Mouse (Mus musculus): ENCODE data around the gene Efna3.

The Efna3 gene

GRCm38 (mm10) chr3:89337721-89338578 is 15.2 kb upstream of the Efna3 start, which contains the start of gene Efna4:
Gene Efna4 (minus strand): TSS chr3:89338028.
- peak in 1 of 2 experiments; percentile 23 for DNase-seq (ENCODE audit: low spot score in 2 of 2)

DNA sequence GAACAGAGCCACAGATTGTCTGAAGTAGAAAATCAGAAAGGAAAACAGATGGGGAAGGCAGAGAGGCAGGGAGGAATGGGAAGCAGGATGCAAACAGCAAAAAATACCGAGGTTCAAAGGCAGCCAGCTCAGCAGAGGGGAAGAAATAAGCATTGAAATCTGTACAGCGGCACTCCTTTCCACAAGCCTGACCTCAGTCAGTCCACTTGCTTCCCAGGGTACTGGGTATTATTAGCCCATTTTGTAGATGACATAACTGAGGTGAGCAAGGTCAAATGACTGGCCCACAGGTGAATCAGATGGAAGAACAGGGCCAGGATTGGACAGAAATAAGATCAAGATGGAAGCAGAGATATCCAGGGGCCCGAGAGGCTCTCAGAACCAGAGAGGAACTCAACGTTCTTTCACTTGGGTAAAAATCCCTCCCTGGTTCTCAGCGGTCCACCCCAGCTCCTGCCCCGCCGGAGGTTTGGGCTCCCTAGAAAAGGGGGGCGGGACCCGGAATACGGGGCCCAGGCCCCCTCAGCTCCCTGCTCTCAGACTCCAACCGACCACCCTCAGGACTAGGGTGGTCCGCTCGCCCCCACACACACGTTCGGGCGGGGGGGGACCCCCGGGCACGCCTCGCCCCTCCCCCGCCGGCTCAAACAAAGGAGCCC is 14.4 kb upstream of the Efna3 start:
- no peak for DNase-seq (ENCODE audit: low spot score in 2 of 2)

DNA sequence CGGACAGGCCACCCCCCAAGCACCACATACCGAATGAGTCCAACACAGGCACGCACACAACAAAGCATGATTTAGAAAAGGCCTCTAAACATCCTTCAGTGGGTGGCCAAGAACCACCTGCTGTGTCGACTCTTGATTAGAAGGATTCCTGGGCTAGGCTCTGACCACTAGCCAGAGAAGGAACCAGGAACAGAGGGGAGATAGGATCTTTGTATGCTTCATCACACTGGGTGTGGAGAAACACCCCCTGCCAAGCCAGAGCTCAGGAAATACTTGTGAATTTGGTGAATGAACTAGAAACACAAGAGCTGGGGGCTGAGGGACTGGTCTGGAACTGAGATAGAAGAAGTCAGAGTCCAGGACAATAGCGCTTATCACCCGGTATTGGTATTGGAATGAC is 13.8 kb upstream of the Efna3 start:
- no peak for DNase-seq (ENCODE audit: low spot score in 2 of 2)

DNA sequence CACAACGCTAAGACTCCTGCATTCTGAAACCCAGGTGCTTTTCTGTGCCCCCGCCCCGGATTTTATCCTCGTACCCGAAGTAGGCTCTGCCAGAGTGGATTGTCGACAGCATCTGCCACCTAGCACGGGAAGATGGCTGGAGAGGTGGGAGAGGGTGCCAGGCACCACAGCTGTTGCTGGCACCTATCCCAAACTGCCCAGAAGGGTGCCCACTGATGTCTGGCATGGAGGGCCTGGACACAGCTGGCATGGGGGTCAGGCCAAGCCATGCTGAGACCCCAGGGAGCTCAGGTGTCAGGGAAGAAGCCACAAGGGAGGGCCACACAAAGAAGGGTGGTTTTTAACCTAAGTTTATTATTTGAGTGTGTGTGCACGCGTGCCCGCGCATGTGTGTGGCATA is 10.3 kb upstream of the Efna3 start:
- DNase-seq (ENCODE audit: low spot score in 2 of 2), result no peak

DNA sequence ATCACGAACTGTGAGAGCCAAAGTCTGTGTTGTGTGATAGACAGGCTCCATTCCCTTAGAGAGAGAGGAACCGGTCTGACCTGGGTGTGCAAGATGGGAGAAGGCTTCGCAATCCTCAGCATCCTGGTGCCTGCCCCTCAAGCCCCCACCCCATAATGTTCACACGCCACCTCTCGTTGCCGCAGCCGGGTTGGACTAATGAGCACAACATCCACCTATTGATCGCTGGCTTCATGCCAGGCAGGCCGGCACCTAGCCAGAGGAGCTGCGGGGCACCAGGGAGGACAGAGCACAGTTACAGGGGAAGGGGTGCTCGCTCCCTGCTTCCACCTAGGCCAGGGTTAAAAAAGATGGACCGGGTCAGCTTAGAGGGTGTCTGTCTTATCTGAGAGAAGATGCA is 9.7 kb upstream of the Efna3 start:
- no peak for DNase-seq (ENCODE audit: low spot score in 2 of 2)

- DNase-seq (ENCODE audit: low spot score in 2 of 2), result no peak
These were observed 9.2 kb upstream of the Efna3 start for GRCm38 (mm10) chr3:89332013-89332412.

DNA sequence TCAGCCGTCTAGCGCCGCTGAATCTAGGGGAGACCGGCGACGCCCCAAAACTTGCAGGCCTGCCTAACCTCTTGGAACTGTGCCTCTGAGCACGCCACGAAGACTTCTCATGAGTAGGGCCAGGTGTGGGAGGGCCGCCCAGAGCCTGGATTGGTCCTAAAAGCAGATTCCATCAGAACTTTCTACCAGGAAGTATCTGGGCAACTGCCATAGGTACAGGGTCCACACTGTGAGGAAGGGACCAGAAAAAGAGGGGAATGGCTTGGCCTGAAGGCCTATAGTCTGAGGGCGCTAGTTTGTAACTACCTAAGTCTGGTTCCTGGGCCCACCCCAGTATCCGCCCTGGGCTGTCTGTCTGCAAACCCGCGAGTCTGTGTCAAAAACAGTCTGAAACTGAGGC is 8.8 kb upstream of the Efna3 start:
- no peak for DNase-seq (ENCODE audit: low spot score in 2 of 2)

DNA sequence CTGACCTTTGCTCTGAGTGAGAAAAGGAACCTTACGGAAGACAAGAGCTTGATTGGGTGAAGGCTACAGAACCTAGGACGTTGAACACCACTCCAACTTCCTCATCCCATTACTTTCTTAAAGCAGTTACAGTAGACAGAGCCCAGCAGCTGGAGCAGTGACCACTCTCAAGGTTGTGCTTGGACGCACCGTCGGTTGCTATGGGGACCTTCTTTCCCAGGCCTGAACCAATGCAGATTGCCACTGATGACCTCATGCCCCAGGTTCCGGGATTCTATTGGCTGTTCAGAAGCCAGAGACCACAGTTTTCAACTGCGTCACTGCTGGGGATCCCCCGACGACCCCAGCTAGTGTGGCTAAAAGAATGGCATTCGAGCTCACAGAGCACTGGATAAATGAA is 8.2 kb upstream of the Efna3 start:
- no peak for DNase-seq (ENCODE audit: low spot score in 2 of 2)

GRCm38 (mm10) chr3:89330346-89330745 is 7.6 kb upstream of the Efna3 start:
- DNase-seq (ENCODE audit: low spot score in 2 of 2), result no peak

DNA sequence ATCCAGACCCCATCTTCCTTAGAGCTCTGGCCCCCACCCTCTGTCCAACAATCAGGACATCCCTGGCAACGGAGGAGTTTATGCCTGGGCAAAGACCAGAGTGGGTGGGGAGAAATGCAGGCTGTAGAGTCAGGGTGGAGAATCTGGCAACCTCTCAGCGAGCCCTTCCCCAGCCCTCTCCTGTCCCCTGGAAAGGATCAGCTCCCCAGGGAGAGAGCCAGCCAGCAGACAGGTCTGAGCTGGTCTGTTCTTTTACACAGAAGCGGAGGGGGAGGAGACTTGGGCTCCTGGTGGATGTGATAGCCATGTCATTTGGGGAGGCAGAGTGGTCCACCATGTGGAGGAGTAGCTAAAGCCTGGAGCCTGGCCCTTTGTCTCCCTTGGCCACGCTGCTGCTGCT is 5.9 kb upstream of the Efna3 start:
- no peak for DNase-seq (ENCODE audit: low spot score in 2 of 2)

DNA sequence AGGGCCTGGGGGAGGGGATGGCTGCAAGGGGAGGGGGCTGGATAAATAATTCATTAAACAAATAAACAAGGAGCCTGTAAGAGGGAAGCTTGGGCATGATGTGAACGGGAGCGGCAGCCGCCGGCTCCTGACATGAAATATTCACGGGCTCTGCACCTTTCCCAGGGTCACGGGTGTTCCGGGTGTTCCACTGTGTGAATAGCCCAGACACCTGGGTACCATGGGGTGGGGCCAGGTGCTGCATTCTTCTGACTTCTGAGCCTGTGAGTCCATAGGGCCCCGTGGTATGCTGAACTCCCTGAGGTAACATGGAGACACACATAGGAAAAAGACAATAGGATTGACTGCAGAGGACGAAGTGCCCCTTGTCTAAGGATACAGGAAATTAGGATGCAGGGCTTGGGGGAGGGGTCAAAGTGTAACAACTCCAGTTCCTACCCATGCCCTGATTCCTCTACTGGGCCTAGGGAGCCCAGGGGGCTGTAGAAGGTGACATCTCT is 4.7 kb upstream of the Efna3 start:
- no peak for DNase-seq (ENCODE audit: low spot score in 2 of 2)

GRCm38 (mm10) chr3:89325882-89326281 is 3.1 kb upstream of the Efna3 start:
- no peak for DNase-seq (ENCODE audit: low spot score in 2 of 2)

DNA sequence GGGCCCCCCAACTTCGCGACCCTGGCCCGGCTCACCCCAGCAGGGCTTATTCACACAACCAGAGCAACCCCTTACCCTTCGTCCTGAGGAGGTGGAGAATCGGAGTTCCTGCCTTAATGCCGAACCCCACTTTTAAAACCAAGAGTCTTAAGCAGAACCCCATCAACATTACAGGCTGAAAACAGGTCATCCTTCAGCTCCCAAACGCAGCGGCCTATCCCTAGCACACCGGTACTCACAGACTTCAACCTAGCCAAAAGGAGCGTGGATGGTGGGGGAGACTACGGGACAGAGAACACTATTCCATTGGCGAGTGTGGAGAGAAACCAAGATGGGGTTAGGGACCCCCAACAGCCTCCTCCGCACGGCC is 649 bp downstream of the Efna3 start:
- no peak for DNase-seq (ENCODE audit: low spot score in 2 of 2)

GRCm38 (mm10) chr3:89321183-89322130 is 1.3 kb downstream of the Efna3 start:
- no peak for DNase-seq (ENCODE audit: low spot score in 2 of 2)

DNA sequence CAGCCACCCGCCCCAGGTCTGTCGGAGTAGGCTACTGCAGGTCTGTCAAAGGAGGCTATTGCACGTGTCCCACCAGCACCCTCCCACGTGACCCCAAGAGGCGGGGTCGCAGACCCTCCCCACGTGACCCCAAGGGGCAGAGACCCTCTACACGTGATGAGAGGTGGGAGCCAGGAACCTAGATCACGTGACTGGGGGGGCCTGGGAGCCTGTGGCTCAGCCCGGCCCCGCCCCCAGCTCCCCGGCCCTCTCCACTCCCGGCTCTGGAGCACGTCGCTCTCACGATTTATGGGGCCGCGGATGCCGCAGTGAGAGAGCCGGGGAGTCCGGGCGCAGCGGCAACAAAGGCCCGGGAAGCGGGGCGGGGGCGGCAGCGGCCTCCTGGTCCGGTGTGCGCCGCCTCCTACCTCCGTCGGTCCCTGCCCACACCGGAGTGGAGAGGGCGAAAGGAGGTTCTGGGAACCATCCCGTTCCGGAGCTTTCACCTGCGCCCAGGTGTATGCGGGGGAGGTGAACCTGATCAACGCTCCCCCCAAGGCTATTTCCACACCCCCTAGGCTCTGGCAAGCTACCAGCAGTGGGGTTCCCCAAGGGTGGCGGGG is 2.1 kb downstream of the Efna3 start:
- no peak for DNase-seq (ENCODE audit: low spot score in 2 of 2)

DNA sequence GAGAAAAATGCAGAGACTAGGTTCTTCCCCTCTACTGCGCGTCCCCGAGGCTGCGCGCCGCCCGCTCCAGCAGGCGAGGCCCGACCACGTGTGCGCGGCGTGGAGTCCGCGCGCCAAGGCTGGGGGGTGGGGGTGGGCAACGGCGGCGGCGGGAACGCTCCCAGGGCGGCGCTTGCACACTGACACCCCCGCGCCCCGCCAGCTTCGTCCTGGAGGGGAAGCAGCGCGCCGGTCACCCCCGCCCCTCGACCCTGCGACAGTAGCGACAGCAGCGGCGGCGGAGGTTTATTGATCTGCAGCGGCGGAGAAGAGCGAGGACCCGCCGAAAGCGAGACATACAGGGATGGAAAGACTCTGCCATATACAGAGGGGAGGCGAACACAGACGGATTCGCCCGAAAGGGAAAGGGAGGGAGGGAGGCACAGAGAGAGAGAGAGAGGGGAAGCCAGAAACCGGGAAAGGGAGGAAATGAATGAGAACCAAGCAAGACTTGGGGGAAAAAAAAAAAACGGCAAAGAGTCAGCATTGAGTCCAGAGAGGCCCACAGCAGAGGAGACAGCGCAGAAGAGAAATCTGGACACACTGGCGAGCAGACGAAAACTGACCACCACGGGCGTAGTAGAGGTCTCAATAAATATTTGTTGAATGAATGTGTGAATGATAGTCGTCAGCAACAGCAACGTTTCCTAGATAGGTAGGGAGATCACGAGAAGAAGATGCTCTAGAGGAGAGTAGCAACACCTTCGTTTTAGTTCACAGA is 3.0 kb downstream of the Efna3 start:
- no peak for DNase-seq (ENCODE audit: low spot score in 2 of 2)

GRCm38 (mm10) chr3:89318971-89319590 is 3.7 kb downstream of the Efna3 start:
- no peak for DNase-seq (ENCODE audit: low spot score in 2 of 2)

- no peak for DNase-seq (ENCODE audit: low spot score in 2 of 2)
These were observed 4.4 kb downstream of the Efna3 start for GRCm38 (mm10) chr3:89318316-89318715.

DNA sequence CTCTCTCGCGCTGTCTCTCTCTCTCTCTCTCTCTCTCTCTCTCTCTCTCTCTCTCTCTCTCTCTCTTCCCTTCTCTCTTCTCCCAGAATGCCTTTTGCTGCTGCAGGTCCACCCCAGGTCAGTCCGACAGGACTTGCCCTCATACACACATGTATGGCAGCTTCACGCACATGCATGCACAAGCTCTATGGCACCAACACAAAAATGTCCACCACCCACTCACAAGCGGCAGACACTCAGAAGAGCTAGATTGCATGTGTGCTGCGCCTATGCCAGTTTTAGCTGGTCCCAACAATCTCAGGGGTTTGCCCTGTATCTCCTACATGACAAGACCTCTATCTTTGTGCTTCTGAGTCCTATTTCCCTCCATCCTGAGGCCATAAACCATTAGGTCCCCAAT is 5.5 kb downstream of the Efna3 start:
- DNase-seq (ENCODE audit: low spot score in 2 of 2), result no peak

DNA sequence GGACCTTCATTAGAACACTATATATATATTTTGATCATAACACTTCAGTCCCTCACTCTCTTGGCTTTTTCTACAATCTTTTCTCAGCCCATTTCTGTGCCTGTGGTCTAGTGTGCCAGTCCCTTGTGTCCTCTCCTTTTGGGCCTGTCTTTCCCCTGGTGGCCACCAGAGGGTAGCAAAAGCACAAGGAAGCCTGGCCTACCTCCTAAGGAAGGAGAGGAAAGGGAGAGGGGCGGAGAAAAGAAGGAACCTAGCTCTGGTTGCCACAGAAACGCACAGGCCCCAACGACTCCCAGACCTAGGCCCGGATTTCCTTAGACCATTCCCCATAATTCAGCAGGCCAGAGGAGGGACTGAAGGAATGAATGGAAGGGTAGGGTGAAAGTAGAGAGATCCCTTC is 5.9 kb downstream of the Efna3 start:
- DNase-seq (ENCODE audit: low spot score in 2 of 2), result peak; percentile 51 to 66
